Mouse (Mus musculus): ENCODE data around the gene Map4k1. TPM values are rescaled to one million over a fixed set of nuclear protein-coding genes. Genes with fewer than 3 reads are reported as not detected.

The Map4k1 gene
- polyA plus RNA-seq, 2 experiments, result 6.4 to 9.3 TPM

DNA sequence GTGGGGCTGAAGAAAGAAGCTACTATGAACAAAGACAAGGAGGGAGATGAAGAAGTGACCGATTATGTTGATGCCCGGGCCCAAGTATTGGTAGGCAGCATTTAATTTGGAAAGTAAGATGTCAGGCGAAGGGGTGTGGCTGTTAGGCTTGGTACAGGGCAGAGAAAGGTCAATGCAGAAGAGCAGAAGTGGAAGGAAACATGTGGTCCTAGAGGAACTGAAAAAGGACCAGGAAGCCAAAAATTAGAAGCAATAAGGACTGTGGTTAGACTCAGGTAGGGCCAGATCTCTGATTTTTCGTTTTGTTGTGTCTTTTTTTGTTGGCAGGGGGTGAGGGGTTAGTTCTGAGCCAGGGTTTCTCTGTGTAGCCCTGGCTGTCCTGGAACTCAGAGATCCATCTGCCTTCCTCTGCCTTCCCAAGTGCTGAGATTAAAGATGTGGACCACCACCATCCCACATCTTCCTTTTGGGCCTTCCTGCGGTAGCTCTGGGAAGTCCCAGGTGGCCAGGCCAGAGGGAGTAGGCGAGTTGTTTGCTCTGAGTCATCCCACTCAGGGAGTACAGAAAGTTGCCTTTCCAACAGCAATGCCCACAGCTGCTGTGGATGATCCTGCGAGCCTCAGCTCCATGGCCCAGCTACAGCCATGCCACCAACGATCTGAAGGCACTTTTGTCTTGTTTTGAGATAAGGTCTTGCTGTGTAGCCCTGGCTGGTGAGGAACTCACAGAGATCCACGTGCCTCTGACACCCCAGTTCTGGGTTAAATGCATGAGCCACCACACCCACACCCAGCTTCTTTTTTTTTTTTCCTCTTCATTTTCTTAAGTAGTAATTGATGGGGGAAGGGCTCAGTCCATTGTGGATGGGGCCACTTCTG is 25.6 kb downstream of the Map4k1 start:
- Histone ChIP-seq H3K27me3 (ENCODE audit: control insufficient read depth, insufficient read depth, low read length) (no peaks in the 10 kb centered on the region), H3K9ac (ENCODE audit: low read depth, low read length, severe bottlenecking) (no peak overlapping the region), H3K4me3 (replicated peaks; ENCODE audit: low read length) (no peak overlapping the region), H3K4me2 (replicated peaks; ENCODE audit: low read depth, low read length, severe bottlenecking) (no peak overlapping the region), H3K4me1 (ENCODE audit: control insufficient read depth, insufficient read depth, low read length) (no peaks in the 10 kb centered on the region), H3K36me3 (ENCODE audit: control insufficient read depth, insufficient read depth, low read length) (no peaks in the 10 kb centered on the region), H3K27ac (replicated peaks; ENCODE audit: low read depth, low read length) (no peak overlapping the region), H3K9me3 (ENCODE audit: control insufficient read depth, low read length) (no peaks in the 10 kb centered on the region)
- TF ChIP-seq POLR2A (IDR thresholded peaks at IDR 0.05; ENCODE audit: borderline replicate concordance, extremely low read depth, insufficient read depth, insufficient read length), result no peak
- 78% methylated on average over 9 of the region's 9 CpGs for WGBS
- no peak for ATAC-seq (ENCODE audit: low FRiP score, low read depth)
- DNase-seq (ENCODE audit: low spot score), result no peak

DNA sequence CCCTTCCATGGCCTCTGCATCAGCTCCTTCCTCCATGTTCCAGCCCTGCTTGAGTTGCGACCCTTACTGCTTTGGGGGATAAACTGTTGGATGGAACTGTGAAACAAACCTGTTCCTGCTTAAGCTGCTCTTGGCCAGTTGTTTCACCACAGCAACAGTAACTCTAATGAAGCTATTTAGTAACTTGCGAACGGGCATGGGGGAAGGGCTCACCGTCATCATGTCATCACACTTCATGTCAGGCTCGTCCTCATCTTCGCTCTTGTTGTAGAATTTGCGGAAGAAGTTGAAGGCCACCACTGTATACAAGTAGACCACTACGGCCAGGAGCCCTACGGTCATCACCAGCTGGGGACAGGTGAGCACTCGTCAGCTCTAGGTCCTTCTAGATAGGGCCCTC is 26.3 kb downstream of the Map4k1 start:
- Histone ChIP-seq H3K27ac (replicated peaks; ENCODE audit: low read depth, low read length) (no peak overlapping the region), H3K36me3 (ENCODE audit: control insufficient read depth, insufficient read depth, low read length) (no peaks in the 10 kb centered on the region), H3K27me3 (ENCODE audit: control insufficient read depth, insufficient read depth, low read length) (no peaks in the 10 kb centered on the region), H3K9me3 (ENCODE audit: control insufficient read depth, low read length) (no peaks in the 10 kb centered on the region), H3K4me3 (replicated peaks; ENCODE audit: low read length) (no peak overlapping the region), H3K4me2 (replicated peaks; ENCODE audit: low read depth, low read length, severe bottlenecking) (no peak overlapping the region), H3K4me1 (ENCODE audit: control insufficient read depth, insufficient read depth, low read length) (no peaks in the 10 kb centered on the region), H3K9ac (ENCODE audit: low read depth, low read length, severe bottlenecking) (no peak overlapping the region)
- DNase-seq (ENCODE audit: low spot score), result no peak
- no peak for TF ChIP-seq POLR2A (IDR thresholded peaks at IDR 0.05; ENCODE audit: borderline replicate concordance, extremely low read depth, insufficient read depth, insufficient read length)
- WGBS, result 93% methylated on average over 10 of the region's 10 CpGs
- ATAC-seq (ENCODE audit: low FRiP score, low read depth), result no peak

DNA sequence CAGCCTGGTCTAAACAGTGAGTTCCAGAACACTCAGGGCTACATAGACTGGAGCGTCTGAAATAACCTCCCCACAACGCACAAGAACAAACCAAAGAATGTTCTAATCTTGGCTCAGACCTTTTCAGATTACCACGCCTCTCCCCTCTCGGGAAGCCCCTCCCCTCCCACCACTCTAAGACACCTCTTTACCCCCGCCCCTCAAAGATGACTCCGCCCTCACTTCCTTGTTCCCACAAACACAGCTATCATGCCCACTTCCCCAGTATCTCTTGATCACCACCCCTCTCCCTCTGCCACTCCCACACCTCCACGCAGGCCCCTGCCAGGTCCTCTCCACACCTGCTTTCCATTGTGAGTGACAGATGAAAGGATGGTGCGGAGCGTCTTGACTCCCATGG is 26.9 kb downstream of the Map4k1 start:
- DNase-seq (ENCODE audit: low spot score) (no peak), ATAC-seq (ENCODE audit: low FRiP score, low read depth) (no peak)
- no peaks in the 10 kb centered on the region for H3K4me1 ChIP-seq (ENCODE audit: control insufficient read depth, insufficient read depth, low read length)
- H3K36me3 ChIP-seq (ENCODE audit: control insufficient read depth, insufficient read depth, low read length), result no peaks in the 10 kb centered on the region
- H3K4me3 ChIP-seq (replicated peaks; ENCODE audit: low read length), result no peak overlapping the region
- no peaks in the 10 kb centered on the region for H3K9me3 ChIP-seq (ENCODE audit: control insufficient read depth, low read length)
- no peak overlapping the region for H3K27ac ChIP-seq (replicated peaks; ENCODE audit: low read depth, low read length)
- WGBS, result 78% methylated on average over 9 of the region's 9 CpGs
- H3K4me2 ChIP-seq (replicated peaks; ENCODE audit: low read depth, low read length, severe bottlenecking), result no peak overlapping the region
- TF ChIP-seq POLR2A (IDR thresholded peaks at IDR 0.05; ENCODE audit: borderline replicate concordance, extremely low read depth, insufficient read depth, insufficient read length), result no peak
- H3K9ac ChIP-seq (ENCODE audit: low read depth, low read length, severe bottlenecking), result no peak overlapping the region
- H3K27me3 ChIP-seq (ENCODE audit: control insufficient read depth, insufficient read depth, low read length), result no peaks in the 10 kb centered on the region

DNA sequence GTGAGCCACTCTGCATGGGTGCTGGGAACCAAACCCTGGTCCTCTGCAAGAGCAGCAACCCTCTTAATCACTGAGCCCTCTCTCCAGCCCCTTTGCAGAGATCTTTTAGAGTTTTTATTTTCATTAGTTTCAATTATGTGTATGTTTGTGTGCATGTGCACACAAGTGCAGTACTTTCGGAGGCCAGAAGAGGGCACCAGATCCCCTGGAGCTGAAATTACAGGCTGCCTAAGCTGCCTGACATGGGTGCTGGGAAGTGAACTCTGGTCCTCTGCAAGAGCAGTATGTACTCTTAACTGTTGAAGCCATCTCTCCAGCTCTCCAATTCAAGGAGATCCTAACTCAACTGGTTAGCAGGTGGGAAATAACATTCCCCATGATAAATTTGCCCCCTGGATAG is 33.1 kb downstream of the Map4k1 start:
- no peak for TF ChIP-seq POLR2A (IDR thresholded peaks at IDR 0.05; ENCODE audit: borderline replicate concordance, extremely low read depth, insufficient read depth, insufficient read length)

DNA sequence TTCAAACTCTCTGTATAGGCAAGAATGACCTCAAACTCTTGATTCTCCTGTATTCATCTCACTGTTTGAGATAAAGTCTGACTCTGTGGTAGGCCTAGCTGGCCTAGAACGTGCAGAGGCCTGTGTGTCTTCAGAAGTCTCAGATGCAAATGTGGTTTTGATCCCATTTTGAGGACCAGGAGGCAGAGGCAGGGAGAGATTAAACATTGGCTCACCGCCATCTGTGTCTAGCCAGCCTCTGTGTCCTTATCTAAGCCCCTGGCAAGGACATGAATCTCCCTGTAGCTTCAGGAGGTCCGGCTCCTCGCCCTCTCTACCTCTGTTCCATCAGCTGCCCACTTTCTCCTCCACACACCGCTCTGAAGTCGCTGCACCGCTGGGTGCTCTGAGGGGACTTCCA is 34.6 kb downstream of the Map4k1 start:
- H3K4me3 ChIP-seq (replicated peaks; ENCODE audit: low read length), result no peak overlapping the region
- H3K36me3 ChIP-seq (ENCODE audit: control insufficient read depth, insufficient read depth, low read length), result no peaks in the 10 kb centered on the region
- DNase-seq (ENCODE audit: low spot score) (no peak), ATAC-seq (ENCODE audit: low FRiP score, low read depth) (no peak)
- H3K27ac ChIP-seq (replicated peaks; ENCODE audit: low read depth, low read length), result no peak overlapping the region
- no peak overlapping the region for H3K4me2 ChIP-seq (replicated peaks; ENCODE audit: low read depth, low read length, severe bottlenecking)
- H3K9me3 ChIP-seq (ENCODE audit: control insufficient read depth, low read length), result peaks cover 8% of the 10 kb centered on the region; the same call in 1 of the 2 replicates
- H3K27me3 ChIP-seq (ENCODE audit: control insufficient read depth, insufficient read depth, low read length), result peaks cover 32% of the 10 kb centered on the region; the same call in 1 of the 2 replicates
- no peaks in the 10 kb centered on the region; the same call in 1 of the 2 replicates for H3K4me1 ChIP-seq (ENCODE audit: control insufficient read depth, insufficient read depth, low read length)
- TF ChIP-seq POLR2A (IDR thresholded peaks at IDR 0.05; ENCODE audit: borderline replicate concordance, extremely low read depth, insufficient read depth, insufficient read length), result no peak
- H3K9ac ChIP-seq (ENCODE audit: low read depth, low read length, severe bottlenecking), result no peak overlapping the region
- 90% methylated on average over 7 of the region's 7 CpGs for WGBS

More for the DNA sequence above, 33.1 kb downstream of the Map4k1 start:
- Histone ChIP-seq H3K27ac (replicated peaks; ENCODE audit: low read depth, low read length) (no peak overlapping the region), H3K4me2 (replicated peaks; ENCODE audit: low read depth, low read length, severe bottlenecking) (no peak overlapping the region), H3K36me3 (ENCODE audit: control insufficient read depth, insufficient read depth, low read length) (no peaks in the 10 kb centered on the region), H3K27me3 (ENCODE audit: control insufficient read depth, insufficient read depth, low read length) (peaks cover 23% of the 10 kb centered on the region; the same call in 1 of the 2 replicates), H3K9ac (ENCODE audit: low read depth, low read length, severe bottlenecking) (no peak overlapping the region), H3K9me3 (ENCODE audit: control insufficient read depth, low read length) (peaks cover 8% of the 10 kb centered on the region; the same call in 1 of the 2 replicates), H3K4me1 (ENCODE audit: control insufficient read depth, insufficient read depth, low read length) (no peaks in the 10 kb centered on the region; the same call in 1 of the 2 replicates), H3K4me3 (replicated peaks; ENCODE audit: low read length) (no peak overlapping the region)
- ATAC-seq (ENCODE audit: low FRiP score, low read depth) (no peak), DNase-seq (ENCODE audit: low spot score) (no peak)
- 92% methylated on average over 1 of the region's 1 CpGs for WGBS
